Mouse (Mus musculus): ENCODE measurements at regions not wholly inside any gene's neighbourhood (a gene's known extent, or its start where the extent isn't known, plus 50 kb on each side); places are given as distances from the start of the nearest gene placed in this dataset.

GRCm38 (mm10) chr4:31817574-31818240 is 146.2 kb upstream of the Map3k7 start:
- Histone ChIP-seq H3K4me2 (replicated peaks) (no peak overlapping the region), H3K9me3 (no peaks in the 10 kb centered on the region), H3K9ac (no peak overlapping the region), H3K4me3 (no peak overlapping the region), H3K27me3 (replicated peaks) (no peaks in the 10 kb centered on the region), H3K4me1 (no peaks in the 10 kb centered on the region), H3K27ac (no peak overlapping the region), H3K36me3 (no peaks in the 10 kb centered on the region)
- ATAC-seq (ENCODE audit: low FRiP score, low read depth) = no peak
- WGBS = 92% methylated on average over 3 of the region's 3 CpGs

- WGBS = 80% methylated on average over 18 of the region's 18 CpGs
- no peak for ATAC-seq (ENCODE audit: low FRiP score, low read depth)
- Histone ChIP-seq H3K27me3 (replicated peaks) (no peaks in the 10 kb centered on the region), H3K9ac (no peak overlapping the region), H3K9me3 (no peaks in the 10 kb centered on the region), H3K4me3 (no peak overlapping the region), H3K36me3 (no peaks in the 10 kb centered on the region), H3K4me1 (peaks cover 6% of the 10 kb centered on the region; the same call in 1 of the 2 replicates), H3K27ac (no peak overlapping the region), H3K4me2 (replicated peaks) (no peak overlapping the region)
These were observed 144.2 kb upstream of the Map3k7 start for GRCm38 (mm10) chr4:31819521-31820259.

- ATAC-seq (ENCODE audit: low FRiP score, low read depth) = no peak
- Histone ChIP-seq H3K4me2 (replicated peaks) (peak overlapping the region; percentile 35), H3K4me1 (peaks cover 6% of the 10 kb centered on the region; the same call in 1 of the 2 replicates), H3K27ac (no peak overlapping the region), H3K27me3 (replicated peaks) (no peaks in the 10 kb centered on the region), H3K9me3 (no peaks in the 10 kb centered on the region), H3K36me3 (no peaks in the 10 kb centered on the region), H3K4me3 (no peak overlapping the region), H3K9ac (no peak overlapping the region)
- 58% methylated on average over 19 of the region's 19 CpGs for WGBS
These were observed 140.1 kb upstream of the Map3k7 start for GRCm38 (mm10) chr4:31823574-31824348.

GRCm38 (mm10) chr4:31824518-31825437 is 139.1 kb upstream of the Map3k7 start:
- no peaks in the 10 kb centered on the region for H3K36me3 ChIP-seq
- WGBS = 63% methylated on average over 14 of the region's 14 CpGs
- H3K27ac ChIP-seq = no peak overlapping the region
- H3K4me1 ChIP-seq = peaks cover 6% of the 10 kb centered on the region; the same call in 1 of the 2 replicates
- no peak overlapping the region for H3K9ac ChIP-seq
- no peaks in the 10 kb centered on the region for H3K27me3 ChIP-seq (replicated peaks)
- peak overlapping the region; percentile 35 for H3K4me2 ChIP-seq (replicated peaks)
- ATAC-seq (ENCODE audit: low FRiP score, low read depth) = no peak
- H3K4me3 ChIP-seq = no peak overlapping the region
- H3K9me3 ChIP-seq = no peaks in the 10 kb centered on the region

- H3K36me3 ChIP-seq = no peaks in the 10 kb centered on the region
- 81% methylated on average over 3 of the region's 3 CpGs for WGBS
- H3K27me3 ChIP-seq (replicated peaks) = no peaks in the 10 kb centered on the region
- no peak overlapping the region for H3K9ac ChIP-seq
- no peak overlapping the region for H3K4me2 ChIP-seq (replicated peaks)
- H3K9me3 ChIP-seq = no peaks in the 10 kb centered on the region
- no peak for ATAC-seq (ENCODE audit: low FRiP score, low read depth)
- peaks cover 6% of the 10 kb centered on the region; the same call in 1 of the 2 replicates for H3K4me1 ChIP-seq
- no peak overlapping the region for H3K4me3 ChIP-seq
- no peak overlapping the region for H3K27ac ChIP-seq
These were observed 138.5 kb upstream of the Map3k7 start for GRCm38 (mm10) chr4:31825438-31825830.

GRCm38 (mm10) chr4:31826661-31827060 is 137.2 kb upstream of the Map3k7 start:
- H3K4me1 ChIP-seq = peaks cover 6% of the 10 kb centered on the region; the same call in 1 of the 2 replicates
- 81% methylated on average over 8 of the region's 8 CpGs for WGBS
- H3K4me3 ChIP-seq = no peak overlapping the region
- H3K27ac ChIP-seq = no peak overlapping the region
- no peaks in the 10 kb centered on the region for H3K9me3 ChIP-seq
- no peak overlapping the region for H3K9ac ChIP-seq
- H3K27me3 ChIP-seq (replicated peaks) = no peaks in the 10 kb centered on the region
- H3K4me2 ChIP-seq (replicated peaks) = no peak overlapping the region
- H3K36me3 ChIP-seq = no peaks in the 10 kb centered on the region
- no peak for ATAC-seq (ENCODE audit: low FRiP score, low read depth)

- ATAC-seq (ENCODE audit: low FRiP score, low read depth) = no peak
- no peaks in the 10 kb centered on the region for H3K36me3 ChIP-seq
- H3K4me1 ChIP-seq = peaks cover 6% of the 10 kb centered on the region; the same call in 1 of the 2 replicates
- no peak overlapping the region for H3K4me3 ChIP-seq
- H3K9me3 ChIP-seq = no peaks in the 10 kb centered on the region
- 76% methylated on average over 7 of the region's 7 CpGs for WGBS
- no peak overlapping the region for H3K4me2 ChIP-seq (replicated peaks)
- H3K27me3 ChIP-seq (replicated peaks) = no peaks in the 10 kb centered on the region
- no peak overlapping the region for H3K27ac ChIP-seq
- no peak overlapping the region for H3K9ac ChIP-seq
These were observed 136.6 kb upstream of the Map3k7 start for GRCm38 (mm10) chr4:31827266-31827665.

- Histone ChIP-seq H3K27me3 (replicated peaks) (no peaks in the 10 kb centered on the region), H3K27ac (no peak overlapping the region), H3K9me3 (no peaks in the 10 kb centered on the region), H3K4me1 (peaks cover 18% of the 10 kb centered on the region; the same call in 1 of the 2 replicates), H3K4me3 (no peak overlapping the region), H3K4me2 (replicated peaks) (0 out of 2 replicates have a peak overlapping the region, but pooled peaks have one; percentile 9), H3K36me3 (no peaks in the 10 kb centered on the region), H3K9ac (no peak overlapping the region)
- no peak for ATAC-seq (ENCODE audit: low FRiP score, low read depth)
- 5% methylated on average over 11 of the region's 11 CpGs for WGBS
These were observed 133.7 kb upstream of the Map3k7 start for GRCm38 (mm10) chr4:31830241-31830640.

- Histone ChIP-seq H3K27me3 (replicated peaks) (no peaks in the 10 kb centered on the region), H3K4me1 (peaks cover 24% of the 10 kb centered on the region), H3K27ac (no peak overlapping the region), H3K4me3 (no peak overlapping the region), H3K9ac (no peak overlapping the region), H3K36me3 (no peaks in the 10 kb centered on the region), H3K9me3 (no peaks in the 10 kb centered on the region), H3K4me2 (replicated peaks) (no peak overlapping the region)
- WGBS = 78% methylated on average over 2 of the region's 2 CpGs
- no peak for ATAC-seq (ENCODE audit: low FRiP score, low read depth)
These were observed 132.4 kb upstream of the Map3k7 start for GRCm38 (mm10) chr4:31831469-31831868.

GRCm38 (mm10) chr4:31833828-31834227 is 130.1 kb upstream of the Map3k7 start:
- WGBS = 9% methylated on average over 4 of the region's 4 CpGs
- no peaks in the 10 kb centered on the region for H3K36me3 ChIP-seq
- H3K4me1 ChIP-seq = peaks cover 29% of the 10 kb centered on the region
- H3K4me2 ChIP-seq (replicated peaks) = no peak overlapping the region
- no peaks in the 10 kb centered on the region for H3K27me3 ChIP-seq (replicated peaks)
- no peaks in the 10 kb centered on the region for H3K9me3 ChIP-seq
- no peak overlapping the region for H3K9ac ChIP-seq
- ATAC-seq (ENCODE audit: low FRiP score, low read depth) = no peak
- no peak overlapping the region for H3K4me3 ChIP-seq
- no peak overlapping the region for H3K27ac ChIP-seq

GRCm38 (mm10) chr4:31835051-31835450 is 128.8 kb upstream of the Map3k7 start:
- Histone ChIP-seq H3K27ac (no peak overlapping the region), H3K4me3 (no peak overlapping the region), H3K4me1 (peaks cover 34% of the 10 kb centered on the region), H3K27me3 (replicated peaks) (no peaks in the 10 kb centered on the region), H3K4me2 (replicated peaks) (no peak overlapping the region), H3K36me3 (no peaks in the 10 kb centered on the region), H3K9ac (no peak overlapping the region), H3K9me3 (no peaks in the 10 kb centered on the region)
- WGBS = 29% methylated on average over 5 of the region's 5 CpGs
- ATAC-seq (ENCODE audit: low FRiP score, low read depth) = no peak
